Mouse (Mus musculus): ENCODE measurements around the gene Trim41. TPM values are rescaled to one million over a fixed set of nuclear protein-coding genes. Genes with fewer than 3 reads are reported as not detected.
A peak's percentile ranks its signal among the peaks of the same experiment; 100 is the strongest.
"Not testable (repeated sequence)": the region's sequence is repeated elsewhere in the genome, so short reads cannot be mapped to it uniquely, and the experiment has no call there.

The Trim41 gene
- polyA plus RNA-seq, 1 experiment from 2014 or later, result 5.1 TPM

GRCm38 (mm10) chr11:48791894-48792293 is 25.3 kb downstream of the Trim41 start:
- not testable (repeated sequence) for ATAC-seq (ENCODE audit: low read depth); H3K9ac ChIP-seq (replicated peaks; ENCODE audit: low read depth, low read length); H3K27me3 ChIP-seq (ENCODE audit: control insufficient read depth, insufficient read depth, low read length); H3K4me3 ChIP-seq (ENCODE audit: low read depth, low read length); H3K9me3 ChIP-seq (ENCODE audit: control insufficient read depth, low read length); H3K36me3 ChIP-seq (ENCODE audit: control insufficient read depth, insufficient read depth, low read length); H3K4me2 ChIP-seq (ENCODE audit: low read depth, low read length); H3K4me1 ChIP-seq (ENCODE audit: control insufficient read depth, insufficient read depth, low read length); H3K27ac ChIP-seq (ENCODE audit: low read depth, low read length)
- 89% methylated on average over 9 of the region's 9 CpGs for WGBS

DNA sequence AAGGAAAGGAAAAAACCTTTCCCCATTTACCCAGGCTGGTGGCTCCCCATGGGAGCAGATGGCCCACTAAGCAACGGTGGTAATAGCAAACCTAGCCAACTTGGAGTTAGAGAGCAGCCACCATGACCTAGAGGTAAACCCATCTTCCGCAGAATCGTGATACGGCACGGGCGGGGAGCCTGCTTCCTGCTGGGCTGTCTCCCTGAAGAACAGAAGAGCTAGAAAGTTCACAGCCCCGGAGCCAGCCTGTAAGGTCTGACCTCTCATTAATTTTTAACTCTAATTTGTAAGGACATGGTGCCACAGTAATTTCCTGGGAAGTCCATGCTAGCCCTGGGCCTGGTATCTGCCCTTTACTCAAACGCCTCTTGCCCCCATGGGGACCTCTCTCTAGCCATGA is 26.2 kb downstream of the Trim41 start:
- Histone ChIP-seq H3K36me3 (ENCODE audit: control insufficient read depth, insufficient read depth, low read length) (no peaks in the 10 kb centered on the region), H3K4me1 (ENCODE audit: control insufficient read depth, insufficient read depth, low read length) (no peaks in the 10 kb centered on the region), H3K4me3 (ENCODE audit: low read depth, low read length) (no peak overlapping the region), H3K4me2 (ENCODE audit: low read depth, low read length) (no peak overlapping the region), H3K9ac (replicated peaks; ENCODE audit: low read depth, low read length) (no peak overlapping the region), H3K27me3 (ENCODE audit: control insufficient read depth, insufficient read depth, low read length) (no peaks in the 10 kb centered on the region), H3K9me3 (ENCODE audit: control insufficient read depth, low read length) (no peaks in the 10 kb centered on the region), H3K27ac (ENCODE audit: low read depth, low read length) (no peak overlapping the region)
- ATAC-seq (ENCODE audit: low read depth), result no peak
- WGBS, result 44% methylated on average over 8 of the region's 8 CpGs

- no peaks in the 10 kb centered on the region for H3K27me3 ChIP-seq (ENCODE audit: control insufficient read depth, insufficient read depth, low read length)
- ATAC-seq (ENCODE audit: low read depth), result peak; percentile 49; the same call in 1 of the 2 replicates
- 19% methylated on average over 20 of the region's 20 CpGs for WGBS
- no peaks in the 10 kb centered on the region for H3K9me3 ChIP-seq (ENCODE audit: control insufficient read depth, low read length)
- H3K4me1 ChIP-seq (ENCODE audit: control insufficient read depth, insufficient read depth, low read length), result no peaks in the 10 kb centered on the region
- H3K4me3 ChIP-seq (ENCODE audit: low read depth, low read length), result no peak overlapping the region
- H3K9ac ChIP-seq (replicated peaks; ENCODE audit: low read depth, low read length), result no peak overlapping the region
- no peak overlapping the region for H3K27ac ChIP-seq (ENCODE audit: low read depth, low read length)
- H3K36me3 ChIP-seq (ENCODE audit: control insufficient read depth, insufficient read depth, low read length), result no peaks in the 10 kb centered on the region
- H3K4me2 ChIP-seq (ENCODE audit: low read depth, low read length), result peak overlapping the region; percentile 39
These were observed 27.0 kb downstream of the Trim41 start for GRCm38 (mm10) chr11:48789973-48790823.

DNA sequence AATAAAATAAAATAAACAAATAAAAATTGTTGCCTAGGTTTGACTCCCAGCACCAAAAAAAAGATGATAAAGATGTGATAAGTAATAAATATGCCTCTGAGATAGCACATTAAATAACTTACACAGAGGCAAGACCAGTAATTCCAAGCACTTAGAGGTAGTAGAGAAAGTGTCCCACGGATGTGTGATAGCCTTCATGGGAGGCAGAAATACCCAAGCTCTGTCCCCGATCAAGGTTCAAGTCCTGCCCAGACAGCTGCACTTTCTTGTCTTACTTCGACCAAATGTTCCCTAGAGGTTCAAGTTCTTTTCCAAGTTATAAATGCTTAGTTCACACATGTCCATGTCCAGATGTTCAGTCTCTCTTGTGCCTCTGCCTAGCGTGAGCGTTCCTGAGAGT is 27.9 kb downstream of the Trim41 start:
- no peak for ATAC-seq (ENCODE audit: low read depth)
- no peak overlapping the region for H3K9ac ChIP-seq (replicated peaks; ENCODE audit: low read depth, low read length)
- WGBS, result 86% methylated on average over 5 of the region's 5 CpGs
- H3K4me2 ChIP-seq (ENCODE audit: low read depth, low read length), result no peak overlapping the region
- no peak overlapping the region for H3K27ac ChIP-seq (ENCODE audit: low read depth, low read length)
- H3K27me3 ChIP-seq (ENCODE audit: control insufficient read depth, insufficient read depth, low read length), result no peaks in the 10 kb centered on the region
- no peaks in the 10 kb centered on the region for H3K9me3 ChIP-seq (ENCODE audit: control insufficient read depth, low read length)
- no peaks in the 10 kb centered on the region for H3K36me3 ChIP-seq (ENCODE audit: control insufficient read depth, insufficient read depth, low read length)
- no peaks in the 10 kb centered on the region for H3K4me1 ChIP-seq (ENCODE audit: control insufficient read depth, insufficient read depth, low read length)
- H3K4me3 ChIP-seq (ENCODE audit: low read depth, low read length), result no peak overlapping the region

GRCm38 (mm10) chr11:48788311-48789089 is 28.7 kb downstream of the Trim41 start:
- Histone ChIP-seq H3K27ac (ENCODE audit: low read depth, low read length) (no peak overlapping the region), H3K9me3 (ENCODE audit: control insufficient read depth, low read length) (no peaks in the 10 kb centered on the region), H3K4me2 (ENCODE audit: low read depth, low read length) (peak overlapping the region; percentile 56), H3K36me3 (ENCODE audit: control insufficient read depth, insufficient read depth, low read length) (no peaks in the 10 kb centered on the region), H3K4me1 (ENCODE audit: control insufficient read depth, insufficient read depth, low read length) (no peaks in the 10 kb centered on the region), H3K4me3 (ENCODE audit: low read depth, low read length) (peak overlapping the region; percentile 33), H3K9ac (replicated peaks; ENCODE audit: low read depth, low read length) (peak overlapping the region; percentile 44; the same call in 1 of the 2 replicates), H3K27me3 (ENCODE audit: control insufficient read depth, insufficient read depth, low read length) (no peaks in the 10 kb centered on the region)
- peak; percentile 86 for ATAC-seq (ENCODE audit: low read depth)
- WGBS, result 10% methylated on average over 16 of the region's 16 CpGs

- Histone ChIP-seq H3K9ac (replicated peaks; ENCODE audit: low read depth, low read length) (no peak overlapping the region; the same call in 1 of the 2 replicates), H3K36me3 (ENCODE audit: control insufficient read depth, insufficient read depth, low read length) (no peaks in the 10 kb centered on the region), H3K9me3 (ENCODE audit: control insufficient read depth, low read length) (no peaks in the 10 kb centered on the region), H3K4me2 (ENCODE audit: low read depth, low read length) (peak overlapping the region; percentile 56), H3K27ac (ENCODE audit: low read depth, low read length) (no peak overlapping the region), H3K27me3 (ENCODE audit: control insufficient read depth, insufficient read depth, low read length) (no peaks in the 10 kb centered on the region), H3K4me3 (ENCODE audit: low read depth, low read length) (peak overlapping the region; percentile 33), H3K4me1 (ENCODE audit: control insufficient read depth, insufficient read depth, low read length) (no peaks in the 10 kb centered on the region)
- peak; percentile 78 for ATAC-seq (ENCODE audit: low read depth)
- WGBS, result 55% methylated on average over 10 of the region's 10 CpGs
These were observed 29.5 kb downstream of the Trim41 start for GRCm38 (mm10) chr11:48787455-48788211.

- Histone ChIP-seq H3K4me3 (ENCODE audit: low read depth, low read length) (no peak overlapping the region), H3K9me3 (ENCODE audit: control insufficient read depth, low read length) (no peaks in the 10 kb centered on the region), H3K9ac (replicated peaks; ENCODE audit: low read depth, low read length) (no peak overlapping the region), H3K27me3 (ENCODE audit: control insufficient read depth, insufficient read depth, low read length) (no peaks in the 10 kb centered on the region), H3K27ac (ENCODE audit: low read depth, low read length) (no peak overlapping the region), H3K4me2 (ENCODE audit: low read depth, low read length) (no peak overlapping the region), H3K4me1 (ENCODE audit: control insufficient read depth, insufficient read depth, low read length) (no peaks in the 10 kb centered on the region), H3K36me3 (ENCODE audit: control insufficient read depth, insufficient read depth, low read length) (no peaks in the 10 kb centered on the region)
- ATAC-seq (ENCODE audit: low read depth), result no peak
- 93% methylated on average over 4 of the region's 4 CpGs for WGBS
These were observed 34.9 kb downstream of the Trim41 start for GRCm38 (mm10) chr11:48782243-48782642.

DNA sequence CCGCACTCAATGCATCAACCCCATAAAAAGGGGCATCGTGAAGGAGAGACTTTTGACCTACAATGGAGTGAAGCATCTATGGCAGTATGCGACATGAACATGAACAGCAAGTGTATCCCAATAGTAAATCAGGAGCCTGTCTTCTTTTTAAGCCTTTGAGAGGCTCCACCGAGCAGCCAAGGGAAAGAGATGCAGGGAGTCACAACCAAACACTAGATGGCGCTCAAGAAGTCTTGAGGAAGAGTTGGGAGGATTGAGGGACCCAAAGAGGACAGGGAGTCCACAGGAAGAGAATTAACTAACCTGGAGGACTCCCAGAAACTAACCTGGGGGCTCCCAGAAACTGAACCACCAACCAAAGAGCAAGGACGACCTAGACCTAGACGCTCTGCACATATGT is 37.7 kb downstream of the Trim41 start:
- H3K4me2 ChIP-seq (ENCODE audit: low read depth, low read length), result no peak overlapping the region
- no peaks in the 10 kb centered on the region for H3K4me1 ChIP-seq (ENCODE audit: control insufficient read depth, insufficient read depth, low read length)
- H3K4me3 ChIP-seq (ENCODE audit: low read depth, low read length), result no peak overlapping the region
- H3K9ac ChIP-seq (replicated peaks; ENCODE audit: low read depth, low read length), result no peak overlapping the region
- no peak for ATAC-seq (ENCODE audit: low read depth)
- no peaks in the 10 kb centered on the region for H3K9me3 ChIP-seq (ENCODE audit: control insufficient read depth, low read length)
- no peaks in the 10 kb centered on the region for H3K27me3 ChIP-seq (ENCODE audit: control insufficient read depth, insufficient read depth, low read length)
- no peaks in the 10 kb centered on the region for H3K36me3 ChIP-seq (ENCODE audit: control insufficient read depth, insufficient read depth, low read length)
- H3K27ac ChIP-seq (ENCODE audit: low read depth, low read length), result no peak overlapping the region
- 33% methylated on average over 7 of the region's 7 CpGs for WGBS

All from neural tube, embryonic 14.5 days (tissue).